Mouse (Mus musculus) liver, embryonic 14.5 days (tissue): Measurements from ENCODE around the gene Hoxd11.

ENCODE experiments used
- CTCF ChIP-seq: IDR thresholded peaks from 2 replicates; pipeline ENCODE4 v1.5.1; 2016; ENCODE audit warnings: antibody characterized with exemption, low read depth, control low read depth
- EP300 ChIP-seq: IDR thresholded peaks from 2 replicates; pipeline ENCODE4 v1.6.1; 2016; ENCODE audit warnings: antibody characterized with exemption, low read depth

- TF ChIP-seq EP300 (no peak), CTCF (no peak)
Observed at GRCm38 (mm10) chr2:74676376-74677052, 2.8 kb upstream of the Hoxd11 start.
